Comparison of ENCODE assay signal across 8 mouse cellular contexts in genomic region chr6:30535340-30535739, GRCm38 (mm10). TPM values are rescaled to one million over a fixed set of nuclear protein-coding genes. Genes with fewer than 3 reads are reported as not detected.
DNase-seq lines count a peak whose midpoint lies in the region; ATAC-seq and TF ChIP-seq lines count a peak whose summit lies in the region.
"Had no signal": no experiment of that assay in that cellular context is flagged by ENCODE, and none has a peak within 500 bp of the region (broad histone marks: within the 10 kb centered on the region; RNA-seq: fewer than 3 reads in every experiment).

No protein-coding gene starts in this region.

- CTCF ChIA-PET in Patski (lab: Charles Lee) = interaction anchor here (0.6 to 1.3 kb wide), 9 partner anchors 8 to 496 kb away, joined by 3 to 6 read pairs (median 4); no protein-coding TSS in a partner anchor

- no peaks in the 10 kb centered on the region for H3K9me3 ChIP-seq in liver, embryonic 12.5 days (replicated peaks)

- no peak overlapping the region for H3K27ac ChIP-seq in liver, adult 2 months (replicated peaks; ENCODE audit: insufficient read depth, low read depth, low read length)
- no peak overlapping the region for H3K27ac ChIP-seq in liver, embryonic 12.5 days

- WGBS in liver, adult 2 months = 23% methylated on average over 3 of the region's 3 CpGs
- WGBS in liver, embryonic 12.5 days (ENCODE audit: insufficient replicate concordance) = 33% methylated on average over 3 of the region's 3 CpGs

- H3K4me3 ChIP-seq in liver, adult 2 months (ENCODE audit: insufficient read depth, low read depth, low read length) = no peak overlapping the region
- H3K4me3 ChIP-seq in liver, embryonic 12.5 days = no peak overlapping the region

- H3K79me2 ChIP-seq in liver, adult 2 months (ENCODE audit: control insufficient read depth, insufficient read depth, low read length) = no peaks in the 10 kb centered on the region

- H3K4me2 ChIP-seq in liver, embryonic 12.5 days = no peak overlapping the region

- in situ Hi-C loops in Patski (cut with MboI; ENCODE audit: low pct_unique_long_range_greater_than_20kb) = loop anchor here (5.0 to 25.0 kb wide), 2 partner anchors 452 to 502 kb away; no protein-coding TSS in a partner anchor

- TF ChIP-seq CTCF in liver, adult 2 months (IDR thresholded peaks at IDR 0.05; ENCODE audit: low read depth, low read length) = peak; percentile 89
- peak; percentile 85 for TF ChIP-seq CTCF in Patski (IDR thresholded peaks at IDR 0.05)

- POLR2A ChIA-PET in Patski (lab: Charles Lee) = no interaction called here

- H3K4me1 ChIP-seq in liver, adult 2 months (ENCODE audit: control insufficient read depth, insufficient read depth, low read length) = no peaks in the 10 kb centered on the region
- no peaks in the 10 kb centered on the region for H3K4me1 ChIP-seq in liver, embryonic 12.5 days

- TF ChIP-seq POLR2A in liver, adult 2 months (IDR thresholded peaks at IDR 0.05; ENCODE audit: extremely low read depth, insufficient read depth, low read length) = no peak

- ATAC-seq in liver, embryonic 12.5 days = no peak
- ATAC-seq in Patski = no peak
- no peak for ATAC-seq in erythroid progenitor cell, adult 5-6 weeks (replicated peaks; ENCODE audit: low FRiP score, poor library complexity, severe bottlenecking)

- no peaks in the 10 kb centered on the region for H3K27me3 ChIP-seq in liver, adult 2 months (ENCODE audit: control insufficient read depth, insufficient read depth, low read length)
- 0 out of 2 replicates have a peak, but pooled peaks cover 8% of the 10 kb centered on the region for H3K27me3 ChIP-seq in liver, embryonic 12.5 days (replicated peaks)
- peaks cover 8% of the 10 kb centered on the region for H3K27me3 ChIP-seq in Patski

- no peak overlapping the region for H3K9ac ChIP-seq in liver, adult 2 months (ENCODE audit: low read depth, low read length)
- no peak overlapping the region for H3K9ac ChIP-seq in liver, embryonic 12.5 days

- DNase-seq in liver, adult 2 months (ENCODE audit: extremely low read depth, low read depth, low spot score) = peak; percentile 53
- DNase-seq in Patski (ENCODE audit: low read depth, low spot score) = no peak
- DNase-seq in cerebellum, adult 11 months = peak; percentile 56
- peak; percentile 44 for DNase-seq in kidney, postnatal 14 days
- DNase-seq in layer of hippocampus, adult 8-10 months (ENCODE audit: low spot score in 2 of 2) = no peak

- H3K36me3 ChIP-seq in liver, adult 2 months (ENCODE audit: control insufficient read depth, insufficient read depth, low read length) = no peaks in the 10 kb centered on the region
- H3K36me3 ChIP-seq in liver, embryonic 12.5 days = no peaks in the 10 kb centered on the region

RNA-seq across cellular contexts. Expression of gene Cpa2, which starts 6.0 kb away (rescaled TPM):
- 6.5 and 32.6 TPM in 2 replicates for total RNA-seq in liver, adult 2 months (2014; rRNA removed)
- polyA plus RNA-seq in liver, adult 2 months (2012; rRNA removed) = 0.12 TPM in 1 of 2 replicates, not detected in the other
- 0.77 and 1.2 TPM in 2 replicates for polyA plus RNA-seq in liver, embryonic 12.5 days (2016; fragmentation: Nextera tagmentation; extraction: Ambion mirVana)
- not detected for polyA plus RNA-seq in Patski (2021)
- total RNA-seq in erythroid progenitor cell, adult 5-6 weeks (2015; ENCODE audit: low replicate concordance) = not detected in 2 replicates
- total RNA-seq in erythroid progenitor cell, adult 5-6 weeks (2017; ENCODE audit: low replicate concordance) = not detected in 2 replicates
- 1 to 10 TPM; 1.4 to 2.5 (median 1.9) TPM for total RNA-seq in layer of hippocampus, adult 8-10 months (2022)

RNA-seq across cellular contexts. Expression of gene Ssmem1, which starts 25.7 kb away (rescaled TPM):
- total RNA-seq in liver, adult 2 months (2014; rRNA removed) = 0.20 TPM in 1 of 2 replicates, not detected in the other
- polyA plus RNA-seq in liver, adult 2 months (2012; rRNA removed) = not detected in 2 replicates
- polyA plus RNA-seq in liver, embryonic 12.5 days (2016; fragmentation: Nextera tagmentation; extraction: Ambion mirVana) = 0.14 and 0.23 TPM in 2 replicates
- 0.90 TPM for polyA plus RNA-seq in Patski (2021)
- total RNA-seq in erythroid progenitor cell, adult 5-6 weeks (2015; ENCODE audit: low replicate concordance) = not detected in 2 replicates
- not detected in 2 replicates for total RNA-seq in erythroid progenitor cell, adult 5-6 weeks (2017; ENCODE audit: low replicate concordance)
- 1 to 10 TPM in 3 of 4 experiments, under 1 TPM in 1; 0.39 to 1.5 (median 1.1) TPM for total RNA-seq in layer of hippocampus, adult 8-10 months (2022)
- total RNA-seq: hematopoietic stem cell, adult 5-6 weeks had no signal

RNA-seq across cellular contexts. Expression of gene Tmem209, which starts 25.8 kb away (rescaled TPM):
- total RNA-seq in liver, adult 2 months (2014; rRNA removed) = 9.2 and 12.0 TPM in 2 replicates
- 18.4 and 23.5 TPM in 2 replicates for polyA plus RNA-seq in liver, adult 2 months (2012; rRNA removed)
- polyA plus RNA-seq in liver, embryonic 12.5 days (2016; fragmentation: Nextera tagmentation; extraction: Ambion mirVana) = 29.2 and 30.9 TPM in 2 replicates
- 38.9 TPM for polyA plus RNA-seq in Patski (2021)
- 54.5 and 55.5 TPM in 2 replicates for total RNA-seq in erythroid progenitor cell, adult 5-6 weeks (2015; ENCODE audit: low replicate concordance)
- 47.7 and 61.2 TPM in 2 replicates for total RNA-seq in erythroid progenitor cell, adult 5-6 weeks (2017; ENCODE audit: low replicate concordance)
- total RNA-seq in layer of hippocampus, adult 8-10 months (2022) = 10 to 100 TPM; 21.4 to 25.7 (median 24.1) TPM

RNA-seq across cellular contexts. Expression of gene Cpa4, which starts 32.8 kb away (rescaled TPM):
- total RNA-seq in liver, adult 2 months (2014; rRNA removed) = not detected in 2 replicates
- not detected in 2 replicates for polyA plus RNA-seq in liver, adult 2 months (2012; rRNA removed)
- 0.12 and 0.35 TPM in 2 replicates for polyA plus RNA-seq in liver, embryonic 12.5 days (2016; fragmentation: Nextera tagmentation; extraction: Ambion mirVana)
- polyA plus RNA-seq in Patski (2021) = not detected
- not detected in 2 replicates for total RNA-seq in erythroid progenitor cell, adult 5-6 weeks (2015; ENCODE audit: low replicate concordance)
- not detected in 2 replicates for total RNA-seq in erythroid progenitor cell, adult 5-6 weeks (2017; ENCODE audit: low replicate concordance)
- total RNA-seq in layer of hippocampus, adult 8-10 months (2022) = under 1 TPM in 2 of 4 experiments, not detected in 2; 0.13 to 0.16 TPM
- total RNA-seq: hematopoietic stem cell, adult 5-6 weeks had no signal

Comparison
In these comparisons a context has a peak if more than half of its experiments do, and no peak if none do; other contexts are left out.
1. DNase-seq: peak in liver, adult 2 months (single experiment), cerebellum, adult 11 months (single experiment) and kidney, postnatal 14 days (single experiment); none in Patski (single experiment) and layer of hippocampus, adult 8-10 months (0 of 2).